ENCODE assay signal across 16 mouse cellular contexts in the genomic region with DNA sequence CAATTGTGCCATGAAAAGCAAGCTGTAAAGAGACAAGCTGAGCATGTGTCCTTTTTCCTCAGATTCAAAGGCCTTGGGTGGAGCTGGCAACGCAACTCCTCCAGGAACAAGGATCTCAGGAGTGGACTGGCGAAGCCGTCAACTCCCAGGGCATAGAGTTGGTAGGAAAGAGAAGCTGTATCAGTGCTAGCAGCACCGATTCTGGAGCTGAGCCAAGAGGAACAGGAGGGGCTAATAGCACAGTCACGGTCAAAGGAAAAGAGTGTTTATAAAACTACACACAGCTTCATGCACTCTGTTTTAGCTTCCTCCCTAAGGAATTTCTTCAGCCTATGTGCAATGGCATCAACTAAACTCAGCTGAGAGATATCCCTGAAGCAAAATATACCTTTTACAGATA. TPM values are rescaled to one million over a fixed set of nuclear protein-coding genes. Genes with fewer than 3 reads are reported as not detected.
DNase-seq lines count a peak whose midpoint lies in the region; ATAC-seq and TF ChIP-seq lines count a peak whose summit lies in the region.
"Had no signal": no experiment of that assay in that cellular context is flagged by ENCODE, and none has a peak within 500 bp of the region (broad histone marks: within the 10 kb centered on the region; RNA-seq: fewer than 3 reads in every experiment).

No protein-coding gene starts in this region.

- WGBS in intestine, embryonic 15.5 days: 49% methylated on average over 5 of the region's 5 CpGs
- WGBS in intestine, postnatal 0 days: 42% methylated on average over 5 of the region's 5 CpGs
- WGBS in heart, embryonic 15.5 days: 35% methylated on average over 5 of the region's 5 CpGs

- no peaks in the 10 kb centered on the region for H3K36me3 ChIP-seq in intestine, embryonic 15.5 days
- no peaks in the 10 kb centered on the region for H3K36me3 ChIP-seq in intestine, postnatal 0 days (ENCODE audit: control insufficient read depth, insufficient read depth)
- H3K36me3 ChIP-seq in heart, embryonic 15.5 days: no peaks in the 10 kb centered on the region
- H3K36me3 ChIP-seq: limb, embryonic 13.5 days; midbrain, embryonic 12.5 days had no signal

- H3K4me3 ChIP-seq in intestine, embryonic 15.5 days (replicated peaks): no peak overlapping the region
- H3K4me3 ChIP-seq in intestine, postnatal 0 days (ENCODE audit: low read depth, low read length): no peak overlapping the region
- no peak overlapping the region for H3K4me3 ChIP-seq in heart, embryonic 15.5 days
- H3K4me3 ChIP-seq: forebrain, embryonic 13.5 days; limb, embryonic 13.5 days; midbrain, embryonic 12.5 days had no signal

- H3K27ac ChIP-seq in intestine, embryonic 15.5 days: no peak overlapping the region
- no peak overlapping the region for H3K27ac ChIP-seq in intestine, postnatal 0 days (ENCODE audit: low read depth, low read length)
- no peak overlapping the region for H3K27ac ChIP-seq in heart, embryonic 15.5 days
- H3K27ac ChIP-seq: forebrain, embryonic 13.5 days; limb, embryonic 13.5 days; midbrain, embryonic 12.5 days had no signal

- H3K9ac ChIP-seq in intestine, embryonic 15.5 days: no peak overlapping the region
- no peak overlapping the region for H3K9ac ChIP-seq in intestine, postnatal 0 days (ENCODE audit: low read depth, low read length)
- H3K9ac ChIP-seq in heart, embryonic 15.5 days: no peak overlapping the region
- H3K9ac ChIP-seq: forebrain, embryonic 13.5 days; limb, embryonic 13.5 days; midbrain, embryonic 12.5 days had no signal

- DNase-seq in adrenal gland, postnatal 36 days: peak; percentile 5 to 20
- no peak for DNase-seq in adrenal gland, adult 2 months
- DNase-seq in testis, postnatal 10 days (ENCODE audit: low spot score): no peak
- no peak for DNase-seq in urinary bladder, postnatal 14 days (ENCODE audit: low spot score)
- DNase-seq: thymus, postnatal 4 days had no signal

- no peak for TF ChIP-seq CTCF in intestine, postnatal 0 days (IDR thresholded peaks at IDR 0.05; ENCODE audit: low read depth)

- peak; percentile 43; the same call in 1 of the 2 replicates for ATAC-seq in intestine, embryonic 15.5 days
- ATAC-seq in intestine, postnatal 0 days: no peak
- ATAC-seq in heart, embryonic 15.5 days (replicated peaks; ENCODE audit: insufficient number of reproducible peaks, insufficient read depth, low FRiP score, low read depth): peak; percentile 39; the same call in 1 of the 2 replicates
- peak; percentile 86 for ATAC-seq in megakaryocyte progenitor cell, adult 5-6 weeks (replicated peaks; ENCODE audit: poor library complexity)
- ATAC-seq: forebrain, embryonic 13.5 days had no signal

- no peaks in the 10 kb centered on the region for H3K9me3 ChIP-seq in intestine, embryonic 15.5 days
- no peaks in the 10 kb centered on the region for H3K9me3 ChIP-seq in intestine, postnatal 0 days (ENCODE audit: control insufficient read depth)
- H3K9me3 ChIP-seq in heart, embryonic 15.5 days (replicated peaks): no peaks in the 10 kb centered on the region
- H3K9me3 ChIP-seq: forebrain, embryonic 13.5 days; limb, embryonic 13.5 days; midbrain, embryonic 12.5 days had no signal

- H3K27me3 ChIP-seq in intestine, embryonic 15.5 days (replicated peaks): no peaks in the 10 kb centered on the region
- H3K27me3 ChIP-seq in intestine, postnatal 0 days (replicated peaks; ENCODE audit: control insufficient read depth, insufficient read depth, low read length): no peaks in the 10 kb centered on the region
- no peaks in the 10 kb centered on the region for H3K27me3 ChIP-seq in heart, embryonic 15.5 days
- H3K27me3 ChIP-seq: forebrain, embryonic 13.5 days; limb, embryonic 13.5 days; midbrain, embryonic 12.5 days had no signal

- no peaks in the 10 kb centered on the region for H3K4me1 ChIP-seq in intestine, embryonic 15.5 days (replicated peaks)
- H3K4me1 ChIP-seq in intestine, postnatal 0 days (replicated peaks; ENCODE audit: control insufficient read depth, insufficient read depth, low read length): no peaks in the 10 kb centered on the region
- H3K4me1 ChIP-seq in heart, embryonic 15.5 days (replicated peaks): no peaks in the 10 kb centered on the region
- H3K4me1 ChIP-seq: forebrain, embryonic 13.5 days; limb, embryonic 13.5 days; midbrain, embryonic 12.5 days had no signal

- H3K4me2 ChIP-seq in intestine, embryonic 15.5 days (replicated peaks): no peak overlapping the region
- no peak overlapping the region for H3K4me2 ChIP-seq in intestine, postnatal 0 days (replicated peaks; ENCODE audit: low read depth)
- H3K4me2 ChIP-seq in heart, embryonic 15.5 days: no peak overlapping the region
- H3K4me2 ChIP-seq: forebrain, embryonic 13.5 days; limb, embryonic 13.5 days; midbrain, embryonic 12.5 days had no signal

RNA-seq across cellular contexts. Expression of a gene that starts 1.6 kb away (rescaled TPM):
- total RNA-seq in adrenal gland, postnatal 36 days (2021): not detected
- total RNA-seq in adrenal gland, adult 2 months (2021): not detected
- polyA plus RNA-seq in adrenal gland, adult 2 months (2012; rRNA removed): not detected in 2 replicates
- polyA plus RNA-seq in intestine, embryonic 15.5 days (2015; fragmentation: Nextera tagmentation; extraction: Ambion mirVana): not detected in 2 replicates
- polyA plus RNA-seq in intestine, postnatal 0 days (2015; fragmentation: Nextera tagmentation; extraction: Ambion mirVana): not detected in 2 replicates
- polyA plus RNA-seq in heart, embryonic 15.5 days (2015; fragmentation: Nextera tagmentation; extraction: Ambion mirVana): not detected in 2 replicates
- not detected in 2 replicates for total RNA-seq in megakaryocyte progenitor cell, adult 5-6 weeks (2015)
- total RNA-seq in megakaryocyte progenitor cell, adult 5-6 weeks (2017): not detected in 2 replicates
- polyA plus RNA-seq: cortical plate, adult 2 months; forebrain, embryonic 13.5 days; heart, embryonic 16.5 days; large intestine, adult 2 months; limb, embryonic 13.5 days; midbrain, embryonic 12.5 days; spleen, adult 2 months had no signal

RNA-seq across cellular contexts. Expression of a gene that starts 18.6 kb away (rescaled TPM):
- not detected for total RNA-seq in adrenal gland, postnatal 36 days (2021)
- not detected for total RNA-seq in adrenal gland, adult 2 months (2021)
- polyA plus RNA-seq in adrenal gland, adult 2 months (2012; rRNA removed): not detected in 2 replicates
- not detected in 2 replicates for polyA plus RNA-seq in intestine, embryonic 15.5 days (2015; fragmentation: Nextera tagmentation; extraction: Ambion mirVana)
- polyA plus RNA-seq in intestine, postnatal 0 days (2015; fragmentation: Nextera tagmentation; extraction: Ambion mirVana): not detected in 2 replicates
- not detected in 2 replicates for polyA plus RNA-seq in heart, embryonic 15.5 days (2015; fragmentation: Nextera tagmentation; extraction: Ambion mirVana)
- not detected in 2 replicates for total RNA-seq in megakaryocyte progenitor cell, adult 5-6 weeks (2015)
- total RNA-seq in megakaryocyte progenitor cell, adult 5-6 weeks (2017): not detected in 2 replicates
- polyA plus RNA-seq: cortical plate, adult 2 months; forebrain, embryonic 13.5 days; heart, embryonic 16.5 days; large intestine, adult 2 months; limb, embryonic 13.5 days; midbrain, embryonic 12.5 days; spleen, adult 2 months had no signal

RNA-seq across cellular contexts. Expression of a gene that starts 22.0 kb away (rescaled TPM):
- total RNA-seq in adrenal gland, postnatal 36 days (2021): under 1 TPM in 1 of 2 experiments, not detected in 1; 0.07 TPM
- under 1 TPM in 1 of 2 experiments, not detected in 1; 0.14 TPM for total RNA-seq in adrenal gland, adult 2 months (2021)
- polyA plus RNA-seq in adrenal gland, adult 2 months (2012; rRNA removed): not detected in 2 replicates
- polyA plus RNA-seq in intestine, embryonic 15.5 days (2015; fragmentation: Nextera tagmentation; extraction: Ambion mirVana): not detected in 2 replicates
- not detected in 2 replicates for polyA plus RNA-seq in intestine, postnatal 0 days (2015; fragmentation: Nextera tagmentation; extraction: Ambion mirVana)
- not detected in 2 replicates for polyA plus RNA-seq in heart, embryonic 15.5 days (2015; fragmentation: Nextera tagmentation; extraction: Ambion mirVana)
- total RNA-seq in megakaryocyte progenitor cell, adult 5-6 weeks (2015): 0.10 TPM in 1 of 2 replicates, not detected in the other
- not detected in 2 replicates for total RNA-seq in megakaryocyte progenitor cell, adult 5-6 weeks (2017)
- polyA plus RNA-seq: cortical plate, adult 2 months; forebrain, embryonic 13.5 days; heart, embryonic 16.5 days; large intestine, adult 2 months; limb, embryonic 13.5 days; midbrain, embryonic 12.5 days had no signal

RNA-seq across cellular contexts. Expression of a gene that starts 27.9 kb away (rescaled TPM):
- not detected for total RNA-seq in adrenal gland, postnatal 36 days (2021)
- not detected for total RNA-seq in adrenal gland, adult 2 months (2021)
- not detected in 2 replicates for polyA plus RNA-seq in adrenal gland, adult 2 months (2012; rRNA removed)
- not detected in 2 replicates for polyA plus RNA-seq in intestine, embryonic 15.5 days (2015; fragmentation: Nextera tagmentation; extraction: Ambion mirVana)
- not detected in 2 replicates for polyA plus RNA-seq in intestine, postnatal 0 days (2015; fragmentation: Nextera tagmentation; extraction: Ambion mirVana)
- not detected in 2 replicates for polyA plus RNA-seq in heart, embryonic 15.5 days (2015; fragmentation: Nextera tagmentation; extraction: Ambion mirVana)
- total RNA-seq in megakaryocyte progenitor cell, adult 5-6 weeks (2015): not detected in 2 replicates
- not detected in 2 replicates for total RNA-seq in megakaryocyte progenitor cell, adult 5-6 weeks (2017)
- polyA plus RNA-seq: cortical plate, adult 2 months; forebrain, embryonic 13.5 days; heart, embryonic 16.5 days; large intestine, adult 2 months; limb, embryonic 13.5 days; midbrain, embryonic 12.5 days; spleen, adult 2 months had no signal

RNA-seq across cellular contexts. Expression of a gene that starts 39.0 kb away (rescaled TPM):
- not detected for total RNA-seq in adrenal gland, postnatal 36 days (2021)
- total RNA-seq in adrenal gland, adult 2 months (2021): not detected
- not detected in 2 replicates for polyA plus RNA-seq in adrenal gland, adult 2 months (2012; rRNA removed)
- not detected in 2 replicates for polyA plus RNA-seq in intestine, embryonic 15.5 days (2015; fragmentation: Nextera tagmentation; extraction: Ambion mirVana)
- not detected in 2 replicates for polyA plus RNA-seq in intestine, postnatal 0 days (2015; fragmentation: Nextera tagmentation; extraction: Ambion mirVana)
- polyA plus RNA-seq in heart, embryonic 15.5 days (2015; fragmentation: Nextera tagmentation; extraction: Ambion mirVana): not detected in 2 replicates
- total RNA-seq in megakaryocyte progenitor cell, adult 5-6 weeks (2015): not detected in 2 replicates
- not detected in 2 replicates for total RNA-seq in megakaryocyte progenitor cell, adult 5-6 weeks (2017)
- polyA plus RNA-seq: cortical plate, adult 2 months; forebrain, embryonic 13.5 days; heart, embryonic 16.5 days; large intestine, adult 2 months; limb, embryonic 13.5 days; midbrain, embryonic 12.5 days; spleen, adult 2 months had no signal

Comparison
In these comparisons a context has a peak if more than half of its experiments do, and no peak if none do; other contexts are left out.
1. DNase-seq: peak in adrenal gland, postnatal 36 days (2 of 2); none in adrenal gland, adult 2 months (single experiment), testis, postnatal 10 days (single experiment) and urinary bladder, postnatal 14 days (single experiment).